Mouse (Mus musculus) forelimb bud, embryonic 11.5 days (tissue): ENCODE results near the gene Sh2b1.

Experiments used
- DNase-seq: peaks from one replicate; pipeline ENCODE4 v3.0.0-alpha.2; 2012; ENCODE audit warnings: low read depth, low spot score

The Sh2b1 gene

DNA sequence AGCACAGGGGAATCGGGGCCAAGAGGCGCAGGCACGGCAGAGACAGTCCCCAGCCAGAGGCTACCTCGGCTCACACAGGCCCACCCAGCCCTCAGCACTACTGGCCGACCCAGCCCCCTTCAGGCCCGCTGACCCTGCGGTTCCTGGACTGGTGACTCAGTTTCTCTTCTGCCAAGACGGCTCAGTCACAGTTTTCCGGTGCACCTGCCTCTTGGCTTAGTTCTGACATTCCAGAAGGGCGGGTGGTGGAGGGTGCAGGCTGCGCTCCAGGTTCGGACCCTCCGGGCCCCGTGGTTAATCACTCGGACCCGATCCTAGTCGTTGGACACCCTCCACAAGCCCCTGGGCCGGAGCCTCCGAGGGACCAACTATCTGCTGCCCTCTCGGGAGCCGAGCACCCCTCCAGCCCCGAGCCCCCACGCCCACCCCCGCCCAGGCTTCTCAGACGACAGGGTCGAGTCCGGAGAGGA, 703 bp downstream of the Sh2b1 start:
- DNase-seq = no peak

DNA sequence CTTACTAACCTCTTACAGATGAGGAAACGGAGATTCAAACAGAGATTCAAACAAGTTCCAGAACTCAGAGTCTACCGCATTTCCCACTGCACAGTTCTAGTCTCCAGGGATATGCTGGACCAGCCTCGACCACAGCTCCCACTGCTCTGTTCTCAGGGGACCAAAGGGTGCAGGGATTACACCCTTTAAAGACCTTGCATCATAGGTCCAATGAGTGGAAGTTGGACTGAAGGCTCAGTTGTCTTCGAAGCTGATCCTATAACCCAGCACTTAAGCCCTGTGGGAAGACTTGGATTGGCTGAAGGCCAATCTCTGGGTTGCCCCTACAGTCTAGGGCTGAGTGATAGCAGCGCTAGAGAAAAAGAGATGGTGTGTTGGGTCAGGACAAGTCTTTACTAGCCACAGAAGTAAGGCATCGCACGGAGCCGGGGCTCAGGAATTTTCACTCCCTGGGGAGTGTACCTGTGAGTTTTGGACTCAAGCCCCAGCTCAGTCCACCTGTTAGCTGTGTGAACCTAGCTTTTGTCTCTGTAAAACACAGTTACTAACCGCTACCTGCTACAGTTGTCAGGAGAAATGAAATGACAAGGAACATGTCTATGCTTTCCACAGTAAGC, 1.6 kb downstream of the Sh2b1 start:
- no peak for DNase-seq

DNA sequence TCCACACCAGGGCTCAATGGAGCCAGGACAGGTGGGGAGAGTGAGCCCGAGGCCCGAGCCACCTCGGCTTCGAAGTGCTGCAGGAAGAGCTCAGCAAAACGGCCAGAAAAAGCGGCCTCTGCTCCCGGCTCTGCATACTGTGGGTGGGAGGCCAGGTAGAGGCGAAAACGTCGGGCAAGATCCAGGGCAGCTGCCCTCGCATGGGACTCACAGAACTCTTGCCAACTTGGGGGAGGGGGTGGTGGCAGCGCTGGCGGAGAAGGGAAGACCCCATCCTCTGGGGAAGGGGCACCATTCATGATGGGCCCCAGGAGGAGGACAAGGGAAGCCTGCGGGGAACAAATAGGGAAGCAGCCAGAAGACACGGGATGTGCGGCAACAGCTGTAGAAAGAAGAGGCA, 2.5 kb downstream of the Sh2b1 start:
- DNase-seq = no peak

DNA sequence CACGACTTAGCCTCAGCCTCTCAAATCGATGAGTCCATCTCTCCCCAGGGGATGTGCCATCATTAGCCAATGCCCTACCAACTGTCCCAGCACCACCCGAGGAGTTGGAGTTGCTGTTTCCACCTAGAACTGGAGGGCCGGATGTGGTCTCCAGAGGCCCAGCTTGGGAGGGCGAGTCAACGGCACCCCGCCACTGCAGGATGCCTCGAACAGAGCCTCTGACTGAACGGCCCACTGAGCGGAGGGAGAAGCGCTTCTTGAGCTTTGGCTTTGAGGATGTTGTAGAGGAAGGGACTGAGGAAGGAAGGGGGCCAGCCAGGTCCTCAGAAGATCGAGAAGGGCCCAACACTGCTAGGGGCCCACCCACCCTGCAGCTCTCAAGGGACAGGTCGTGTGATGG, 2.9 kb downstream of the Sh2b1 start:
- DNase-seq = no peak

DNA sequence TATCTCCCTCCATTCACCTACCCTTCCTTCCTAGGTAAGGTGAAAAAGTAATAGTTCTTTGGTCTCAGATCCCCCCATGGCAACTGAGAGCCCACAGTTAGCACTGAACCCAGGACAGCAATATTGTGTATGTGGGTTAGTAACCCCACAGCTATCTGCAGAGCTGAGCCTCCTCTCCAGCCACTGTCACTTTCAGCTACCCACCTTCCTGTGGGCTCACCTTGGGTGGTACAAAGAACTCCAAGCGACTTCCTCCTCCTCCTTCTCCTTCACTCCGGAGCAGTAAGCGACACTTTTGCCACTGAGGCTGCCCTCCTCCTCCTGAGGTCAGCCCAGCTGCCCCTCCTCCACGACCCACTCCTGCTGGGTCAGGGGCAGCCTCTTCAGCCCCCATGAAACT, 3.4 kb downstream of the Sh2b1 start:
- no peak for DNase-seq

DNA sequence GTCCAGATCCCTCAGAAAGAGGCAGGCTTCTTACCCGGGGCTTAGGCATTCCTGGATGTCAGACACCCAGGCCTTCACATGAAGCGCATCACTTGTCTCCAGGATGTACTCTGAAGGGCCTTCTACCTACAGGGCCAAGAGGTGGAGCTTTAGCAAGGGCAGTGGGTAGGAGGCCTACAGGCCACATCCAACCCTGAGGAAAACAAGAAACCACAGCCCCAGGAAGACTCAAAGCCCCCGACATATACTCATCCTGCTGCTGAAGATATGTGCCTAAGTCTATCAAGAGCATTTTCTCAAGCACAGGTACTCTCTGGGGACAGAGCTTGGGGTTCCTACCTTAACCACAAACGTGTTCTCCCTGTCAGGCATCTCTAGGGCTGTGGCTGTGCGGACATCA, 3.9 kb downstream of the Sh2b1 start:
- DNase-seq = no peak

DNA sequence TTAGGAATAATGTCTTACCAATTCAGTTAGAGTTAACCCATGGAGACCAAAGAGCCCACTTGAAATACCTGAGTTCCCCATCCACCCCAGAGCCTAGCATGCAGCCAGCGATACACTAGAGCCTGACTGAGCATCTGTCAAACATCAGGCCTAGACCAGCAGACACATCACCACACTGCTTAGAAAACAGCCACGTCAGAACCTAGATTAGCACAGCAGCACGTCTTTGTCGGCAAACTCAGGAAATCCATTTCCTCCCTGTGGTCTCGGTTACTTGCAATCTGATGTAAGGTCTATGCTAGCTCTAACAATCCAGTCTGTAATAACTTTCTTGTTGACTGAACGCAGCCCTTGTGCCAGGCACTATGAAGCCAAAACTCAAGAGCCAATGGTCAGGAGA, 5.1 kb downstream of the Sh2b1 start:
- no peak for DNase-seq

DNA sequence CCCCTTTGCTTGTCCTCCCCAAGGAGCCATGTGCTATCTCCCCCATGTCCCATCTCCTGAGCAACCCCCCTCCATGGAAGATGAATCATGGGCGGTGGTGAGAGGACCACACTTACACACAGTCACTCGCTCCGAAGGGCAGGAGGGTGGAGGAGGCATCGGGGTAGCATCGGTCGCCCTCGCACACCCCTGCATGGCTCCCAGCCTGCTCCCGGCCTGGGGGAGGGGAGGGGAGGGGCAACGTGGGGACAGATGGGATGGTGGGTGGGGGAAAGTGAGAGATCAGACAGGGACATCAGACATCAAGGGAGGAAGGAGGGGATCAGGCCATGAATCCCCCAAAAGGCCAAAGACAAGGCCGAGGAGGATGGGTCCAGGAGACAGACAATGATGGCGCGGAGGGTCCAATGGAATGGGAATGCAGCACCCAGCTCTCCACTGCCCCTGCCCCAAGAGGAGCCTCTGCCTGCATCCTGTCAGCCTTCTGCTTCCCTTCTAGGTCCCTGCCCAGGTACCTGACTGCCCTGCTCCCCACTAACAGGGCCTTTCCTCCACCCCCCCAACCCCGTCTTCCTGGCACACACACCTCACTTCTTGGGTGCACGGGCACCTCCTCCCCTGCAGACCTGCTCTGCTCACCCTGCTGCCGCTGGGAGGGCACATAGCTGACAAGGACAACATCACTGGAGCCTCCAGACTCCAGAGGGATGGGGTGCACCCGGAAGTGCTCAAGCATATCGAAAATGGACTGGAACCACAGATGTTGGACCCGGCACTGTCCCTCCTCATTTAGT, 7.2 kb downstream of the Sh2b1 start:
- DNase-seq = no peak

DNA sequence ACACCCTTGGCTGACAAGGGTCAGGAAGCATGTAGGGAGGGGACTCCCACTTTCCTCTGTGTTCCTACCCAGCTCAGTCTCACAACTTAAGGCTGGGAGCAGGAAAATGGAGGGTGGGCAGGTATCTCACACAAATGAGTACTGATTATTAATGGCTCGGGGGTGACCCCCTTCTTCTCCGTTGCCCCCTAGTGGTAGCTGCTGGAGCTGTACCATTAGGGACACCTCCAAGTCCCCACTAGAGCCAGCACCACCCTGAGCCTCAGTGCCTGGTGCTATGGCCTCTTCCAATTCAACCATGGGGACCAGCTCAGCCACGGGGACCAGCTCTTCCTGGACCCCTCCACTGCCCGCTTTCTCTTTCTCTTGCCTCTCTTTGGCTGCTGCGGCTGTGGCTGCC, 8.0 kb downstream of the Sh2b1 start:
- DNase-seq = no peak

DNA sequence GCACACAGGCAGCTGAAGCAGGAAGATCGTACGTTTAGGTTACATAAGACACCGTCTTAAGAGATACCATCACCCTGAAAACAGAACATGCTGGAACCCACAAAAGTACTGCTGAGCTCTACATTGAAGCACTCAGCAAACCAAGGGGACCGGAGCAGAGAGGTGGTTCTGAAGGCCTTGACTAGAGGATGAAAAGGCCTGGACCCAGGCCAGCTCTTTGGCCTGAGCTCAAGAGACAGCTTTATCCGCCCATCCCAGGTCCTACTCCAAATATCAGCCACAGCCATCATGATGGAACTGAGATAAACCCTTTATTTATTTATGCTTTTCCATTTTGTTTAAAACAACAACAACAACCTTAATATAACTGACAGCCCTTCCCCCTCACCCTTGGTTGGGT, 8.5 kb downstream of the Sh2b1 start:
- DNase-seq = no peak

DNA sequence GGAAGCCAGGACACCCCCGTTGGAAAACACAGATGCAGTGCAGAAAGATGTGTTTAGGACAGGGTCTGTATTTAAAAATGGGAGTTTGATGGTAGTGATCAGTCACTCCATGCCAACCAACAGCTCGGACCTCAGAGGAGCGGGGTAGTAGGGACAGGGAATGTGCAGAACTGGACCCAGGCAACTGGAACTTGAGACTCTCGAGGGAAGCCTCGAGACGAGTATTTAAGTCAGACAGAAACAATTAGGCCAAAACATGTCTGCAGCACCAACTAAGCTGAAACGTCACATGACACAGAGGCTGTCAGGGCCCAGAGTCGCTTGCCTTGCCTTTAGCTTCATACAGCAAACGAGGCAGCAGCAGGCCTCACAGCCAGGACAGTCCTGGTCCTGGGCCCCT, 9.1 kb downstream of the Sh2b1 start:
- no peak for DNase-seq

DNA sequence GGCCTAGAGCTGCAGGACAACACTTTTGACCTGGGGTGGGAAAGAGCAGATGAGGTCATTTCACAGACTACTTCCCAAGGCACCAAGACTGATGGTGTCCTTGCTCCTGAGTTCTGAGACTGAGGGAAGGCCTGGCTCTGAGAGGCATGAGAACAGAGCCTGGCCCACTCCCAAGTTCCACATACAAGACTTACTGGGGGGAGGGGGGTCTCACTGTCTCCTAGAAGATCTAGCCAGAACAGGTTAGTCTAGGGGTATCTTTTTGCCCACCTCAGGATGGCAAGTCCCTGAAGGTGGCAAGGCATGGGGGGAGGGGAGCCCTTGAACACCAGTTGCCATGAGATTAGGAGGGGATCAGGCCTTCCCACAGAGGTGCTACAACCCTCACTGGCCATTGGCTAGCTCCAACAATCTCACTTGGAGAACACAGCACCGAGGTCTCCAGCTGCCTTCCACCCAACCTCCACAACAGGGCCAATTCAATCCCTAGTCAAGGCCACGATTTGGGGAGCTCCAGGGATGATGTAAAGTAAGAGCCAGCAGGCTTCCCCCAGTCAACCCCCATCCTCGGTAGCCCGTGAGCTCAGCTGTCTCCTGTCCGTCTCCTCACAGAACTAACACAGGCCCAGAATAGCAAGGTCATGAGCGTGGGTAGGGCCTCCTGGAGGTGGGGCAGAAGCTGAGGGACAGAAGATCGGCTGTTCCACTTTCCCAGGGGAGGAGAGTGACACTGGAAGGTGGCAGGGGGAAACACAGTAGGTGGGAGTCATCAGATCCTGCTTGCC, 9.8 kb downstream of the Sh2b1 start:
- DNase-seq = no peak

DNA sequence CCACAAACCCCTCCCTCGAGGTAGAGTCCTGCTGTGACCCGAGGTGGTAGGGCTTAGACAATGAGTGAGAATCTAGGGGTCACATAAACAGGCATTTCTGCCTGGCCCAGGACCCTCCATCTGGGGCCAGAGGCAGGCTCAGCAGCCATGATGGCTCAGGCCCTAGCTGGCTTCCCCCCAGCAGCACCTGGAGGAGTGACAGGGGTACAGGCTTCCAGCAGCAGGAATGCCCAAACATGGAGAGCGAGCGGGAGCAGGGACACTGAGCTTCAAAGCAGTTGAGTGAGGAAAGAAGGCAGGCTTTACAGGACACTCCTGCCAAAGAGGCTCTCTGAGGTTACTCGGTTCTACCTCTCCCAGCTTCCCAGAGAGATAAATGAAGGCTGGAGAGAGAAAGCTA, 10.4 kb downstream of the Sh2b1 start:
- no peak for DNase-seq

DNA sequence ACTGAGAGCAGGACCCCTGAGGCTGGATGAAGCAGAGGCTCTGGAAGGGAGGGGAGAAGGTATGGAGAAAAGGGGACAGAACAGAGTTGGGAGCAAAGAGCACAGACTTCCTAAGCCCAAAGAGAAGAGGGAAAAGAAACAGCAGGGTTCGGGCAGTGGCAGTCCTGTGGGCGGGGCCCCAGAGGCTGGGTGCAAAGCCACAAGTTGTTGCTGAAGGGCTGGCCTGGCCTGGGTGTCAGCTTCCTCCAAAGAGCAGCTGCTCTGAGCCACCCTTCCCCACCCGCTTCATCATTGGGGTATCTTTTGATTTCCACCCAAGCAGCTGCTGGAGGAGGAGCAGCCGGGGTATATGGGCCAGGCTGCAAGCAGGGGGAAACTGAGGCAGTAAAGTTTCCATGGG, 11.1 kb downstream of the Sh2b1 start:
- DNase-seq = no peak

DNA sequence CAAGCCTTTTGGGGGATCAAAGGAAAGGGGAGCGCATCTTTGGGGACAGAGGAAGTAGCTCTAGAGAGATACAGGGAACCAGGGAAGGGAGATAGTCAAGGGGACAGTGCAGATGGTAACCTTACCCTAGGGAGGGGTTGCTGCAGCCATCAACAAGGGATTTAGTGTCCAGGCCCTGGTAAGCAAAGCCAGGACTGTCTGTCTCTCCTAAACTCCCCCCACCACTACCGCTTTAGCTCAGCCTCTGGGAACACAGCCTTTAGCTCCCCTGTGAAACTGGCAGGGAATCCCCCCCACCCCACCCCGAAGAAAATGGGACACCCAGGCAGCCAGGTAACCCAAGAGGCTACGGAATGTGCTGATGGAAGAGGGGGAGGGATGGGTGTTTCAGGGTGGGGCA, 11.7 kb downstream of the Sh2b1 start:
- no peak for DNase-seq

DNA sequence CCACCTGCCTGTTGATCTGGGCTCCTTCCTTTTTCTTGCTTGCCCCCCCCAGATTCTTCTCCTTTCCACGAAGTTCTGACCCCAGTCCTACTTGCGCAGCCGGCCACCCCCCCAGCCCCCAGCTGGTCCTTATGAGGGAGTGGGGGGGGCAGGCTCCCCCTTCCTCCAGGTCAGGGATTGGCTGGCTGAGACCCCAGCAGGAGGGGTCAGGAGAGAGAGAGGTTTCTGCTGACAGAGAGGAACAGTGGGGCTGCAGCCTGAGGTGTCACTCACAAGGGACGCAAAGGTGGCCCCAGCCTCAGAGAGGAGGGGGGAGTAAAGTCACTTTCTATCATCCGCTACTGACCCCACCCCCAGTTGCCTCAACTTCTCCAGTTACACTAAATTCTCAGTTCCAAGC, 12.2 kb downstream of the Sh2b1 start, which contains the start of gene Atp2a1:
Atp2a1 (minus strand) TSS at position 105 of the 400 bp plus-strand sequence.
- DNase-seq = no peak

DNA sequence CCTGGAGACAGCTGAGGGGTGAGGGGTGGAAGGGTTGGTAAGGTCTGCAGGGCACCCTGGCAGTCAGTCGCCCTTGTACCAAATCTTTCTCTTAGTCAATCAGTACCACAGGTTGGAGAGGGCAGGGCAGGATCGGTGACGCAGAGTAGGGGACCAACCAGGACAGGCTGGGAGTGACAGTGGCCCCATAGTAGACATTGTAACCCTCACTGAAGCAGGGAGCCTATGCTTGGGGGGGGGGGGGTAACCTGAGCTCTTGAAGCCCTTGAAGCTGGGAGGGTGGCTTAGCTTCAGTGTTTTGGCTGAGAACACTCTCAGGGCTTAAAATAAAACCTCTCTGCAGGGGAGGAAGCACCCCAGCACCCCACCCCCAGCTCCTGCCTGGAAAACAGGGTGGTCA, 13.6 kb downstream of the Sh2b1 start:
- DNase-seq = no peak

DNA sequence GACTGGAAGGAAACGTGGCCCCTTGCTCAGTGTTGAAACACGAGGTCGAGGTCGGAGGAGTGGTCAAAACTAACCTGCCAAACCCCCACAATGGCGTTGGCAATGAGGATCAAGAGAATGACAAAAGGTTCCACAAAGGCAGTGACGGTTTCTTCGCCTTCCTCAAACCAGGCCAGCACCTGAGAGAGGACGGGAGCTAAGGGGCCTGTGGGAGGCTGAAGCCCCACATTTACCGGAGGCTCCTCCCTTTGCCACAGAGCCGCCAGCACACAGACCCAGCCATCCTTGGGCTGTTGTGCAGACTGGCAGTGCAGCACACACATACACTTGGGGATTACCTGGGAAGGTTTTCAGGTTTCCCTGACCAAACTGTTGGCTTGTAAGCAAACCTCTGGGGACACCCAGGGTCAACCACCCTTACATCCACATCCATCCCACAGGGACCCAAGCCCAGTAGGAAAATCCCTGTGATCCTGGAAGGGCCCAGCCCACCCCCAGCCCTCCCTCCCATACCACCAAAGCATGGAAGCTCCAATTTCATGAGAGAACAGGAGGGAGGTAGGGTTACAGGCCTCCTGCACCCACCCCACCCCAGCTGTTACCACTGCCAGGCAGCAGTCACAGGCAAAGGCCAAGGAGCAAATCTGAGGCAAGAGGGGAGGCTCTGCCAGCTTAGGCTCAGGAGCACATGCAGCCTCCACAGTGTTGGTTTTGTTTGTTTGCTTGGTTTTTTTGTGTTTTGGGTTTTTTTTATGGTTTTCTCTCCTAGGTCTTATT, 14.4 kb downstream of the Sh2b1 start:
- peak; percentile 37 for DNase-seq

DNA sequence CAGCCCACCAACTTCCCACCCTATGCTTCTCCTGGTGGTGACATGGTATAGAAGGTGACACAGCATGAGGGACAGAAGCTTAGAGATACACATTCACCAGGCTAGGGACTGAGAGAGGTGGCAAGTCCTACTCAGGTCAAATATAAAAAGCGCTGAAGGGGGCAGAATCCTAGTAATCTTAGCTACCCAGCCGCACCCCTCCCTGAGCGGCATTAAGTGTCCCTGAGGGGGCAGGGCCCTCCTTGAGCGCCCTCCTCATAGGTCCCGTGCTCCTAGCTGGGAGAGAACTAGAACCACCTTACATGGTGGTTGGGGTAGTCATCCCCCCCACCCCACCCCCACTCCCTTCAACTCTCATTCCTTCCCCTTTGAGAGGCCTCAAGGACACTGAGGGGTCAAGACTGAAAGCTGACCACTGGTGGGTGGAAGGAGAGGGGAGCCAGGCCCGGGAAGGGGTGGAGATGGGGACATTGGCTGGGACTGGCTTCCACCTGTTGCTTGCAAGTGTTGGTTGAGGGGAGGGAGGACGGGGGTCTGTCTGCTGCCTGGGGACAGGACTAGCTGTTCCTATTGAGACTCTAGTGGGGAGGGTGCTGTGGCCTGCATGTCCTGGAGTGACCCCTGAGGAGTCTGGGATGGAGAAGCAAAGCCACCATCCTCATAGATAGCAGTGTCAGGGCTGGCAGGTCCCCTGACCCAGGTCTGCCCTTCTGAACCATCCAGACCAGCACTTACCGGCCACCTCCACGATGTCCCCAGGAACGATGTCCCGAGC, 16.2 kb downstream of the Sh2b1 start:
- DNase-seq = no peak

DNA sequence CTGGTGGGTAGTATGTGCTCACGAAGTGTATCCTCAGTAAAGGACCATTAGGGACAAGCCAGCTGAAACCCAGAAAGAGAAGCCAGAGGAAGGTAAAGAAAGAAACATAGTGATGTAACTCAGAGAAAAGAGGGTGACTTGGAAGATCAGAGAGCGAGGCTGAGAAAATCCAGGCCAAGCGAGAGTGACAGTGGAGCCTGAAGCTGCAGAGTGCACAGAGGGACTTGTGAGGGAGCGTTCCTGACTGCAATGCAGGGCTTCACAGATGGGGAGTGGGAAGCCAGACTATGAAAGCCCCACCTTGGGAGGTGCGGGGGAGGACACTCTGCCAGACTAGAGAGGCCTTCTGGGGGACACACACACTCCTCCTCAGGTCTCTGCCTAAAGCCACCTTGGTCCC, 17.0 kb downstream of the Sh2b1 start:
- no peak for DNase-seq
